Mouse (Mus musculus): ENCODE data around the gene Zp1. TPM values are rescaled to one million over a fixed set of nuclear protein-coding genes. Genes with fewer than 3 reads are reported as not detected.
A peak's percentile ranks its signal among the peaks of the same experiment; 100 is the strongest.

Zp1 gene
- polyA plus RNA-seq, 1 experiment from 2014 or later = not detected

DNA sequence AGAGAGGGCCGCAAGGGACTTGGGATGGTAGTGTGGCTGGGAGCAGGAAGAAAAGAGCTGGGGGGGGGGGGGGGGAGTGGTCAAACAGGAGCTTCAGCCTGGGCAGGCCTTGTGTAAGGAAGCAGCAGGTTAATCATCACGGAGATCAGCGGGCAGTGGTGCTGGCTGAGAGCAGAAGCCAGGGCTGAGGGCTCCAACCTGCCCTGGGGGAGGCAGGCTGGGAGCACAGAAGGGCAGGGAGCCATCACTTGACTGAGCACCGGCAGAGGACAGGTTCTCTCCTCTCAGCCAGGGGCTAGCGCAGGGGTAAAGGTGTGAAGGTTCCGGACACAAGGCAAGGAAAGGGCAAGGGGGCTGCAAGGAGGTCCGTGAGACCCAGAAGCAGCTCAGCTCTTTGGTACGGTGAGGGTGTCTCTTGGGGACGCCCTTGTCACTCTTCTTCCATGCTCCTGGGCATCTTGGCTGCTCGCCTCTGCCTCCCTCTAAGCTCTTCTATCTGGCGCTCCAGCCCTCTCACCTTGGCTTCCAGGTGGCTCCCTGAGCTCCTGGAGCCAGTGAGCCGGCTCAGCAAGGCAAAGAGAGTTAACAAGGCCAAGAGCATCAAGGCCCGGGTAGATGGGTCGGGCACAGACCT is 49.0 kb downstream of the Zp1 start:
- Histone ChIP-seq H3K9me3 (replicated peaks) (no peaks in the 10 kb centered on the region), H3K4me1 (replicated peaks) (peaks cover 19% of the 10 kb centered on the region), H3K4me3 (no peak overlapping the region), H3K9ac (no peak overlapping the region), H3K36me3 (peaks cover 35% of the 10 kb centered on the region), H3K27me3 (no peaks in the 10 kb centered on the region), H3K4me2 (no peak overlapping the region), H3K27ac (no peak overlapping the region)
- no peak for ATAC-seq (replicated peaks; ENCODE audit: insufficient number of reproducible peaks, insufficient read depth, low FRiP score, low read depth)
- 69% methylated on average over 14 of the region's 14 CpGs for WGBS

DNA sequence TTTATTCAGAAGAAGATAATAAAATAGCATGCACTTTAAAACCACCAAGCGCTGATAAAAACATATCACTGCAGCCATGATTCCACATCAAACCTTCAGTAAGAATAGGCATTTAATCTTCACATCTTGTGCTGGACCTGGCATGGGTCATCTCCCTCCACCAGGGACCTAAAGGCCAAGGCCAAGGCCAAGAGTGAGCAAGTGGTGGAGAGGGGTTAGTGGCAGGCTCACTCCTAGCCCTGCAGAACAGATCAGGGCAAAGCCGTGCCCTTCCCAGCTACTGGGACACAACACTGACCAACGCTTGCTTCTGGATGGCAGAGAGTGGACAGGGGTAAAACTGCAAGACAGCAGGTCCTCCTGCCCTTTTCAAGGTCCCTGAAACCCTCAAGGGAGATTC is 49.8 kb downstream of the Zp1 start:
- ATAC-seq (replicated peaks; ENCODE audit: insufficient number of reproducible peaks, insufficient read depth, low FRiP score, low read depth) = no peak
- Histone ChIP-seq H3K36me3 (peaks cover 40% of the 10 kb centered on the region), H3K4me2 (no peak overlapping the region), H3K4me1 (replicated peaks) (peaks cover 19% of the 10 kb centered on the region), H3K27ac (no peak overlapping the region), H3K9ac (no peak overlapping the region), H3K9me3 (replicated peaks) (no peaks in the 10 kb centered on the region), H3K27me3 (no peaks in the 10 kb centered on the region), H3K4me3 (no peak overlapping the region)
- 82% methylated on average over 3 of the region's 3 CpGs for WGBS

DNA sequence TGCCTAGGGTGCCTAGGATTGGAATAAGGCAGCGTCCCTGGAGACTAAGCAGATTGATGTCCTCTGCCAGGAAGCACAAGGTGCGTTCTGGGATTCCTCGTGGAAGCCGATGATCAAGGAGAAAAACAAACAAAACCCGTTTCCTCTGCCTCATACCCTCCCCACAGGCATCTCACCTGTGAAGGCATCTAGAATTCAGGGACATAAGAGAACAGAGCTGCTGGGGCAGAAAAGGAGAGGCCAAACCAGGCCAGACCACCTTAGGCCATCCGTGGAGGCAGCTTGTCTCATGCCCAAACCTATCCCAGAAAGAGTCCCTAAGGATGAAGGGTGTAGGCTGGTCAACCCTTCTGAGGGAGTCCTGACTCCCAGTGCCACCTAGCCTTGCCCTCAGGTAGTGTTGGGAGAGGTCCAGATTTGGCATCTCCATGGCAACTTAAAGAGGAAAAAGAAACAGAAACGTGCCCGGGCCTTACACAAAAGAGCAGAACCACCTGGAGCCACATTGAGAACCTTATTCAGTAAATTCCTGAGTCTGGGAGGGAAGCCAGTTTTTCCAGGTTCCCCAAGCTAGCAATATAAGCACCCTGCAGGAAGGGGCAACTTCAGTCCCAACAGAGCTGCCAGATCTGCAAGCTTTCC is 50.4 kb downstream of the Zp1 start, which contains the start of gene Tmem132a:
Gene Tmem132a, minus strand, starts transcription at position 55 of the 642 bp plus-strand sequence.
- peak within 1 kb of the TSS; percentile 77 for H3K9ac ChIP-seq
- no peak; the same call in 1 of the 2 replicates for ATAC-seq (replicated peaks; ENCODE audit: insufficient number of reproducible peaks, insufficient read depth, low FRiP score, low read depth)
- WGBS = 3% methylated on average over 8 of the region's 8 CpGs
- H3K27ac ChIP-seq = peak within 1 kb of the TSS; percentile 76
- no peaks in the 10 kb centered on the region for H3K9me3 ChIP-seq (replicated peaks)
- H3K4me3 ChIP-seq = peak within 1 kb of the TSS; percentile 81
- H3K36me3 ChIP-seq = peaks cover 47% of the 10 kb centered on the region
- H3K4me1 ChIP-seq (replicated peaks) = peaks cover 19% of the 10 kb centered on the region
- peak within 1 kb of the TSS; percentile 79 for H3K4me2 ChIP-seq
- no peaks in the 10 kb centered on the region for H3K27me3 ChIP-seq

DNA sequence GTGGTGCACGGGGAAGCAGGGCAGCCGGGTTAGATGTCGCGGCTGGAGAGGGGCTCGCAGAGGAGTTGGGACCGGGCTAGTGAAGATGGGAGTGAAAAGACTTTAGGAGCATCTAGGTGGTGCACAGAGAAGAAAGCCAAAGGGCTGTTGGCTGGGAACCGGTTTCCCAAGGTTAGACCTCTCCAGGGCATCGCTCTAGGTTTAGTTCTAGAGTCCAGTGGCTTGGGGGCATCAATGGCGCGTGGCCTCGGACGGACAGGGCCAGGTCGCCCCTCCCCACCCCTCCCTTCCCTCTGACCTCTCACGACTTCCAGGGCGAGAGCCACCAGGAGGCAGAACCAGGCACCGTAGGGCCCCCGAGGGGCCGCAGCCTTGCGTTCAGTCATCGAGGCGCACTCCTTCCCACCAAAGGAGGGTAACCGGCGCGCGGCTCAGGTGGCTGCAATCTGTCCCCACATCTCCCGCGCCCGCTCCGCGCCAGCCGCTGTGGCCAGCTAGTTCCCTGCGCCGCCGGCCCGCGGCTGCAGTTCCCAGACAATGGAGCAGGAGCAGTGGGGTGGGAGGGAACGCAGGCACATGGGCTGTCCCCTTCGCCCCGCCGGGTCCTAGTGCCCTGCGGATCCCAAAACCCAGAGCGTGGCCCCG is 51.1 kb downstream of the Zp1 start:
- peak overlapping the region; percentile 79 for H3K4me2 ChIP-seq
- peak overlapping the region; percentile 77 for H3K9ac ChIP-seq
- WGBS = under 1% methylated on average over 42 of the region's 43 CpGs
- peak; percentile 88 for ATAC-seq (replicated peaks; ENCODE audit: insufficient number of reproducible peaks, insufficient read depth, low FRiP score, low read depth)
- no peaks in the 10 kb centered on the region for H3K9me3 ChIP-seq (replicated peaks)
- H3K27ac ChIP-seq = peak overlapping the region; percentile 76
- no peaks in the 10 kb centered on the region for H3K27me3 ChIP-seq
- H3K36me3 ChIP-seq = peaks cover 53% of the 10 kb centered on the region
- peaks cover 19% of the 10 kb centered on the region for H3K4me1 ChIP-seq (replicated peaks)
- peak overlapping the region; percentile 81 for H3K4me3 ChIP-seq

DNA sequence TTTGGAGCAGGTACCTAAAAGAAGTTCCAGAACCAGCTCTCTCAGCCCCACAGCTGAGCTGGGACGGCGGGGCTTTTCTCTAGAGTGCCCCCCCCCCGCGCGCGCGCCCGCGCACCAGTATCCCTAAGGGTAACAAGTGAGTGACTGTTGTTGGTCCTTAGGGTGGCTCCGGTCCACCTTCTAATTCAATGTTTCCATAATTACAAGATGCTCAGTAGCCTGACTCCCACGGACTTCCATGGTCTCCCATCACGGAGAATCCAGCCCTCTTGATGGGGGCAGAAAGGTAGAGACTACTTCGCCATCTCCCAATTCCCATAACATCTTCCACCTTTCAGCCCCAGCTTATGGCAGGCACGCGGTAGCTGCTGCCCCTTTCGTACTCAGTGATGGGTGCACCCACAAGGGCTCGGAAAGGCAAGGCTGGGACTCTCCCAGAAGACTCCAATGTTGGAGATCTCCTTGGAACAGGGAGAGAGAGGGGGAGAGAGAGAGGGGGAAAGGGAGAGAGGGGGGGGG is 51.8 kb downstream of the Zp1 start:
- H3K4me3 ChIP-seq = peak overlapping the region; percentile 81
- no peaks in the 10 kb centered on the region for H3K27me3 ChIP-seq
- H3K4me2 ChIP-seq = peak overlapping the region; percentile 79
- ATAC-seq (replicated peaks; ENCODE audit: insufficient number of reproducible peaks, insufficient read depth, low FRiP score, low read depth) = no peak
- peaks cover 54% of the 10 kb centered on the region for H3K36me3 ChIP-seq
- H3K27ac ChIP-seq = peak overlapping the region; percentile 76; the same call in 1 of the 2 replicates
- H3K9me3 ChIP-seq (replicated peaks) = no peaks in the 10 kb centered on the region
- 2% methylated on average over 17 of the region's 17 CpGs for WGBS
- peak overlapping the region; percentile 77 for H3K9ac ChIP-seq
- peaks cover 19% of the 10 kb centered on the region for H3K4me1 ChIP-seq (replicated peaks)

DNA sequence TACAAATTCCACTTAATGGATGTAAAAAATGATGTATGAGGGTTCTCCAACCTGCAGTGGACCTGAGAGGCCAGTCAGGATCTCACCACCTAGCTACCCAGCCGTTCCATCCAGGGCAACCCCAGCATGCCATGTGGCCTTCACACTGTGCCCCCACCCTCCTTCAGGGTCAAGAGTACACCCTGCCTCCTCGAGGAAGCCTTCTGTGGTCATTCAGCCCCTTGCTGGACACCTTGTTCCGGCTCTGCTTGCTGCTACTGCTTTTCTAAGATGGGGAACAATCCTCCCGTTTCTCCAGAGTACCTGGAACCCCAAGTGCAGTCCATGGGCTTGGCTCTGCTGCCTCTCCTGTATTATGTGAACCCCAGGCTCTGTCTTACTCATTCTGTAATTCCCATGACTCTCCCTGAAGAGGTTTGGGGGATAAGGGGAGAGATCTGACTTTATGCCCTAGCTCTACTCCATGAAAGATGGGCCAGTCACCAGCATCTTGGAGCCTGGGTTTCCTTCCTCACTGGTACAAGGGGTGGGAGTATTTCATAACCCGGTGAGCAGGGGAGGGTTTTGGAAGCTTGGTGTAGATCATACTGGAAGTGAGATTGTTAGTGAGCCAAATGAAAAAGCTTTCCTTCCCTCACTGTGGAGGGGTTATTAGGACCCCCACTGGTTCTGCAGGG is 52.3 kb downstream of the Zp1 start:
- Histone ChIP-seq H3K27ac (no peak overlapping the region), H3K9ac (peak overlapping the region; percentile 11; the same call in 1 of the 2 replicates), H3K36me3 (peaks cover 54% of the 10 kb centered on the region), H3K4me2 (peak overlapping the region; percentile 79), H3K4me1 (replicated peaks) (peaks cover 19% of the 10 kb centered on the region), H3K27me3 (no peaks in the 10 kb centered on the region), H3K9me3 (replicated peaks) (no peaks in the 10 kb centered on the region), H3K4me3 (peak overlapping the region; percentile 81)
- WGBS = 35% methylated on average over 5 of the region's 5 CpGs
- no peak for ATAC-seq (replicated peaks; ENCODE audit: insufficient number of reproducible peaks, insufficient read depth, low FRiP score, low read depth)

DNA sequence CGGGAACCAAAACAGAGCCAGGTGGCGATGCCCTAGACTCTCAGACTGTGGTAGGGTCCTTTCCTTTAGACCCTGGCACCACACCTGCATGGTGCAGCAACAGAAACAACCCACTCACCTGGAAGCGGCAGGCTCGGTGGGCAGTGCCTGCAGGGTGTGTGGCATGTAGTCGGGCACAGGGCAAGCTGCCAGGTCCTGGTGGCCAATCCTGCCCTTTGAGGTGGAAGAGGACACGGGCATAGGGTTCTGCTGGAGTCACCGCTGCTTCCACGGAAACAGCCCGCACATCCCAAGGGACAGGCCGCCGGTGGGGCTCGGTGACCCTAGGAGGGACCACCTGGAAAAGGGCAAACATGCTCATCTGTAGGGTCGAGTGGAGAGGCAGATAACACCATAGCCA is 54.1 kb downstream of the Zp1 start:
- Histone ChIP-seq H3K9me3 (replicated peaks) (no peaks in the 10 kb centered on the region), H3K27me3 (no peaks in the 10 kb centered on the region), H3K27ac (no peak overlapping the region), H3K4me1 (replicated peaks) (peaks cover 19% of the 10 kb centered on the region), H3K4me2 (no peak overlapping the region), H3K36me3 (peaks cover 53% of the 10 kb centered on the region), H3K4me3 (no peak overlapping the region), H3K9ac (no peak overlapping the region)
- WGBS = 93% methylated on average over 13 of the region's 13 CpGs
- no peak for ATAC-seq (replicated peaks; ENCODE audit: insufficient number of reproducible peaks, insufficient read depth, low FRiP score, low read depth)

Other genes with a start within 250 kb of the Zp1 start
- gene Pga5, start 242.6 kb downstream of the Zp1 start, polyA plus RNA-seq (2015; fragmentation: Nextera tagmentation; extraction: Ambion mirVana) = not detected in 2 replicates
- 25.1 and 34.3 TPM in 2 replicates for gene Vps37c, start 231.9 kb downstream of the Zp1 start, polyA plus RNA-seq (2015; fragmentation: Nextera tagmentation; extraction: Ambion mirVana)
- gene Cd5, start 181.6 kb downstream of the Zp1 start, polyA plus RNA-seq (2015; fragmentation: Nextera tagmentation; extraction: Ambion mirVana) = 0.53 and 1.4 TPM in 2 replicates
- 0.56 TPM in 1 of 2 replicates, not detected in the other for gene Cd6, start 90.6 kb downstream of the Zp1 start, polyA plus RNA-seq (2015; fragmentation: Nextera tagmentation; extraction: Ambion mirVana)
- gene Slc15a3, start 80.9 kb downstream of the Zp1 start, polyA plus RNA-seq (2015; fragmentation: Nextera tagmentation; extraction: Ambion mirVana) = 0.30 and 0.99 TPM in 2 replicates
- 40.8 and 48.7 TPM in 2 replicates for gene Tmem132a, start 50.7 kb downstream of the Zp1 start, polyA plus RNA-seq (2015; fragmentation: Nextera tagmentation; extraction: Ambion mirVana)
- 93.2 and 106 TPM in 2 replicates for gene Tmem109, start 38.6 kb downstream of the Zp1 start, polyA plus RNA-seq (2015; fragmentation: Nextera tagmentation; extraction: Ambion mirVana)
- 29.4 and 31.2 TPM in 2 replicates for gene Prpf19, start 25.4 kb downstream of the Zp1 start, polyA plus RNA-seq (2015; fragmentation: Nextera tagmentation; extraction: Ambion mirVana)
- gene Ptgdr2, start 16.5 kb upstream of the Zp1 start, polyA plus RNA-seq (2015; fragmentation: Nextera tagmentation; extraction: Ambion mirVana) = 0.06 and 0.25 TPM in 2 replicates
- gene Ccdc86, start 28.6 kb upstream of the Zp1 start, polyA plus RNA-seq (2015; fragmentation: Nextera tagmentation; extraction: Ambion mirVana) = 15.3 and 17.0 TPM in 2 replicates
- not detected in 2 replicates for gene Ms4a10, start 54.0 kb upstream of the Zp1 start, polyA plus RNA-seq (2015; fragmentation: Nextera tagmentation; extraction: Ambion mirVana)
- not detected in 2 replicates for gene Ms4a15, start 72.6 kb upstream of the Zp1 start, polyA plus RNA-seq (2015; fragmentation: Nextera tagmentation; extraction: Ambion mirVana)
- gene Ms4a18, start 97.4 kb upstream of the Zp1 start, polyA plus RNA-seq (2015; fragmentation: Nextera tagmentation; extraction: Ambion mirVana) = not detected in 2 replicates
- gene Ms4a8a, start 160.5 kb upstream of the Zp1 start, polyA plus RNA-seq (2015; fragmentation: Nextera tagmentation; extraction: Ambion mirVana) = 0.11 TPM in 1 of 2 replicates, not detected in the other
- not detected in 2 replicates for gene 1700017D01Rik, start 210.2 kb upstream of the Zp1 start, polyA plus RNA-seq (2015; fragmentation: Nextera tagmentation; extraction: Ambion mirVana)
- not detected in 2 replicates for gene 1700025F22Rik, start 244.7 kb upstream of the Zp1 start, polyA plus RNA-seq (2015; fragmentation: Nextera tagmentation; extraction: Ambion mirVana)